Mouse (Mus musculus) lung, postnatal 0 days (tissue): Measurements from ENCODE around the gene 4933428M09Rik.

Source experiments
- CTCF ChIP-seq: IDR thresholded peaks from 2 replicates; pipeline ENCODE4 v1.5.1; 2016; ENCODE audit warnings: antibody characterized with exemption, mild to moderate bottlenecking
- EP300 ChIP-seq: IDR thresholded peaks from 2 replicates; pipeline ENCODE4 v1.6.1; 2016; ENCODE audit warnings: antibody characterized with exemption, mild to moderate bottlenecking, control low read depth

GRCm38 (mm10) chrX:139209829-139210225 is 30.8 kb downstream of the 4933428M09Rik start, which contains the start of gene Mum1l1:
- no peak for TF ChIP-seq CTCF
- TF ChIP-seq EP300 = no peak
